Mouse (Mus musculus): Measurements from ENCODE around the gene Olfr883.

Olfr883 gene

DNA sequence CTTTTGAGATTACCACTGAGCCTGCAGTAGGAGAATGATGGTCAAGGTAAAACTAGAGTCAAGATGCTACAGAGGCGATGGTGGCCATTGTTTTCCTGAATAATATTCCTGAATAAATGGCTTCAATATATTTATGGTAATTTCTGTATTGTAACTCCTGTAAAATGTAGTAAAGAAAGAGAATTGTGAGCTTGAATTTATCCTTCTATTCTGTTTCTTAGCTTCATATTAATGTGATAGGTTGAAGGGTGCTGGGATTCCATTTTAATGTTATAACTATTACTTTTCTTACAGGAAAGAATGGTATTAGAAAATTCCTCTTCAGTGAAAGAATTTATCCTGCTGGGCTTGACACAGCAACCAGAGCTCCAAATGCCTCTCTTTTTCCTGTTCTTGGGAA, at the start of gene Olfr883:
Olfr883 (plus strand) TSS at position 301 of the 400 bp plus-strand sequence.
- no peak for DNase-seq (ENCODE audit: low spot score)

DNA sequence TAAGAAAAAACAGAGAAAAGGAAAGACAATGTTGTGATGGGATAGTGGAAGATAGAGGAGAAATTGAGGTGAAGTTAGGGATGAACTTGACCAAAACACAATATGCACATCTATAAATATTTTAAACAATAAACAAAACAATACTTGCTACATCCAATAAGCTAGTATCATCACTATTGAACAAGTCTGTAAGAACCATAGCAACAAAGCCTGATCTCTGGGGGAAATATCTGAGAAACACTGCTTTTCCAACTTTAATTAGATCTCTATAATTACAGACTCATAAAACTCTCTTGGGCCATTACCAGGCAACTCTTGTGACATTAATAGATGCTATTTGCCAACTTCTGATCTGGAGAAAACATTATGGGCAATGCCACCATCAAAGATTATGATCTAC, 34.1 kb upstream of the Olfr883 start, which contains the start of gene Olfr881:
Olfr881 (plus strand) TSS at position 301 of the 400 bp plus-strand sequence.
- DNase-seq (ENCODE audit: low spot score) = no peak

DNA sequence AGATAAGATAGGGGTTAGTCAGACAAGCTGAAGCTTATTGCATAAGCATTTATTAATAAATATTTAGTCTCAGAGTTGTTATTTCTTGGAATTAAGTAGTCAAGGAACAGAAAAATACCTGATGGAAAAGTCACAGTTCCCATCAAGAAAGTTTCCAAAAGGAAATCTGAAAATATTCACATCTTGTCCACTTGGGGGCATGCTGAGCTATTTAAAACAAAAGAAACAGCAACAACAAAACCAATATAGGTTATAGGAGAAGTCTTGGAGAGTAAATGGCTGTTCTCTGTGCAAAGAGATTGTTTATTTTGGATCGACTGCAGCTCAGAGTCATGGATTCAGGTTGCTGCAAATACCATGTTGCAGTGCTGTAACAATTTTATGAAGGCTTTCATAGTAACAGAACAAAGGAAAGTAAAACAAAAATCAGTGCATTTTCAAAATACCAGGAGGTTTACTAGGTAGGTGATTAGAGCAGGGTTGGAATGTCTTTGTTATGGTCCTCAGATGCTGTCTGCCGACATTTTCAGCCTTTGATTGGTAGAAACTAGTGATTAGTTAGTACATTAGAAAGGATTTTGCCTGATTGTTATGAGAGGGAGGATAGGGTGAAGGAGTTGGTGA, 26.9 kb upstream of the Olfr883 start:
- no peak for DNase-seq (ENCODE audit: low spot score)

DNA sequence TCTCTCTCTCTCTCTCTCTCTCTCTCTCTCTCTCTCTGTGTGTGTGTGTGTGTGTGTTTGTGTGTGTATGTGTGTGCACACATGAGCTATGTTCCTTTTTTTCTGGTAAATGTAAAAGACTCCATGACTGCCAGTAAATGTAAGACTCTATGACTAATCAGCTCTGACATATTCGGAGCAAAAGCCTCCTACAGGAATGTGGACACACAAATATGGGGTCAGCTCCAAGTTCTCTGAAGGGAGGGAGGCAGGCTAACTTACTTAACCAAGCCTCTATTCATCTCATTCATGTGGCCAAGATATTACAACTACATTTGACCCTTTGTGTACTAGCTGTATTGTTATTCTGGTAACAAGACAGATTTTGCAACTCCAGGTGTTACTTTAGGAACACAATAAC, 25.6 kb upstream of the Olfr883 start:
- DNase-seq (ENCODE audit: low spot score) = no peak

DNA sequence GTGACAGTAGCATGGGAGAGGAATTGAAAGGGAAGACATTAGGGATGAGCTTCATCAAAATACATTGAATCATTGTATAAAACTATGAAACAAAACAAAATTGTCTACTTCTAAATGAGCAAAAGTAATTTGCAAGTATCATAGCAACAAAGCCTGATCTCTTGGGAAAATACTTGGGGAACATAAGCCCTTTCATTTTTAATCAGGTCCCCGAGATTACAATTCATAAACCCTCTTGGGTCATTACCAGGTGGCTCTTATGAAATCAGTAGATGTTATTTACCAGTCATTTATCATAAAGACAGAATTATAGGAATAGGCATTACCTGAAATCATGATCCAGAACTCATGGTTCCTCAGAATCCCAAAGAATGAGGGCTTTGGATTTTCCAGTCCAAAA, 20.6 kb downstream of the Olfr883 start, which contains the start of gene Olfr884:
Olfr884 (plus strand) TSS at position 301 of the 400 bp plus-strand sequence.
- DNase-seq (ENCODE audit: low spot score) = no peak

DNA sequence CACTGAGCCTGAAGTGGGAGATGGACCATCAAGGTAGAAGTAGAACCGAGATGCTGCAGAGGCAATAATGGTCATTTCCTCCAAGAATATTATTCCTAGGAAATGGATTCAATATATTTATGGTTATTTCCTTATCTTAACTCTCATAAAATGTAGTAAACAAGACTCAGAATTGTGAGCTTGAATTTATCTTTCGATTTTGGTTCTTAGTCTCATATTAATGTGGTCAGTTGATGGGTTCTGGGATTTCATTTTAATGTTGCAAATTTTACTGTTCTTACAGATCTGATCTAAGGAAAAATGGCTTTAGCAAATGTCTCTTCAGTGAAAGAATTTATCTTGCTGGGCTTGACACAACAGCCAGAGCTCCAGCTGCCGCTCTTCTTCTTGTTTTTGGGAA, 35.4 kb downstream of the Olfr883 start, which contains the start of gene Olfr885:
Olfr885 (plus strand) TSS at position 301 of the 400 bp plus-strand sequence.
- DNase-seq (ENCODE audit: low spot score) = no peak
